Mouse (Mus musculus) liver, embryonic 14.5 days (tissue): ENCODE measurements around the gene Mid1. TPM values are rescaled to one million over a fixed set of nuclear protein-coding genes. Genes with fewer than 3 reads are reported as not detected.
A peak's percentile ranks its signal among the peaks of the same experiment; 100 is the strongest.

Experiments
- ATAC-seq: fragments of 200-750 bp; cut with Nextera tagmentation; 2 replicates; pipeline ENCODE4 v1.8.0; 2017; ENCODE audit warnings: moderate number of reproducible peaks, mild to moderate bottlenecking, moderate library complexity; ENCODE audit not compliant: insufficient read depth
- DNase-seq, 3 experiments: peaks; one replicate each; pipeline ENCODE4 v3.0.0-alpha.2; 2012 to 2013; ENCODE audit warnings: low read depth in 3 of 3, low spot score in 3 of 3
- H3K27ac ChIP-seq: fragments of 300-500 bp; sonication (generic); 2 replicates; pipeline ENCODE4 v1.5.1; 2014; ENCODE audit warnings: moderate library complexity, mild to moderate bottlenecking, control low read depth, inconsistent platforms
- H3K27me3 ChIP-seq: fragments of 300-500 bp; sonication (generic); 2 replicates; pipeline ENCODE4 v1.6.1; 2014; ENCODE audit warnings: mild to moderate bottlenecking, low read length, moderate library complexity; ENCODE audit not compliant: control insufficient read depth, insufficient read depth
- H3K36me3 ChIP-seq: fragments of 300-500 bp; sonication (generic); replicated peaks from 2 replicates; pipeline ENCODE4 v1.6.1; 2014; ENCODE audit warnings: low read depth; ENCODE audit not compliant: control insufficient read depth, insufficient read depth
- H3K4me1 ChIP-seq, 2 experiments: fragments of 200-500 bp in 1 of 2; fragments of 300-500 bp in 1 of 2; sonication (generic) in 1 of 2; replicated peaks; 2 replicates each; pipeline ENCODE4 v1.6.1; 2012 to 2014; ENCODE audit warnings: antibody characterized with exemption in 1 of 2, inconsistent platforms in 1 of 2, low read length in 1 of 2; ENCODE audit not compliant: control insufficient read depth in 2 of 2, insufficient read depth in 2 of 2
- H3K4me2 ChIP-seq: fragments of 300-500 bp; sonication (generic); 2 replicates; pipeline ENCODE4 v1.6.1; 2014; ENCODE audit warnings: low read depth, mild to moderate bottlenecking, control low read depth, moderate library complexity
- H3K4me3 ChIP-seq, 2 experiments: fragments of 200-500 bp in 1 of 2; fragments of 300-500 bp in 1 of 2; sonication (generic) in 1 of 2; 2 replicates each; pipeline ENCODE4 v1.5.1; 2012 to 2014; ENCODE audit warnings: low read depth in 2 of 2, low read length in 2 of 2, mild to moderate bottlenecking in 2 of 2, control low read depth in 1 of 2, inconsistent platforms in 1 of 2, moderate library complexity in 1 of 2; ENCODE audit not compliant: insufficient read depth in 1 of 2
- H3K9ac ChIP-seq: fragments of 300-500 bp; sonication (generic); replicated peaks from 2 replicates; pipeline ENCODE4 v1.6.1; 2014; ENCODE audit warnings: mild to moderate bottlenecking, control low read depth, moderate library complexity
- H3K9me3 ChIP-seq: fragments of 300-500 bp; sonication (generic); 2 replicates; pipeline ENCODE4 v1.6.1; 2016; ENCODE audit warnings: low read length, mixed read lengths; ENCODE audit not compliant: control insufficient read depth
- CTCF ChIP-seq: IDR thresholded peaks from 2 replicates; pipeline ENCODE4 v1.5.1; 2016; ENCODE audit warnings: antibody characterized with exemption, low read depth, control low read depth
- EP300 ChIP-seq: IDR thresholded peaks from 2 replicates; pipeline ENCODE4 v1.6.1; 2016; ENCODE audit warnings: antibody characterized with exemption, low read depth
- WGBS: fragments of 180-500 bp; shearing (Covaris S2); extraction: QIAGEN DNeasy Blood & Tissue Kit; methylation state at CpG from one replicate; pipeline ENCODE4 v1.1.7; 2014; ENCODE audit not compliant: insufficient replicate concordance; 5-methylcytosine and 5-hydroxymethylcytosine counted together
- polyA plus RNA-seq, 2 experiments: library from polyadenylated mRNA; depleted of rRNA in 1 of 2; stranded (reverse) in 1 of 2; unstranded in 1 of 2; fragments of >200 nt; fragmentation: Nextera tagmentation in 1 of 2; extraction: Ambion mirVana in 1 of 2; gene quantifications; 2 replicates each; pipeline versions ENCODE4 v1.2.1 to v1.2.3; 2012 to 2014

The Mid1 gene
- polyA plus RNA-seq, 2 experiments, result 1.1 to 1.2 TPM

- Histone ChIP-seq H3K27ac (no peak overlapping the region), H3K4me2 (no peak overlapping the region), H3K4me1 (no peaks in the 10 kb centered on the region), H3K4me3 (no peak overlapping the region), H3K9me3 (no peaks in the 10 kb centered on the region), H3K27me3 (no peaks in the 10 kb centered on the region), H3K9ac (no peak overlapping the region), H3K36me3 (no peaks in the 10 kb centered on the region)
- no peak for DNase-seq
- whole genome bisulfite sequencing, result 45% methylated on average over 3 of the region's 3 CpGs
- no peak for ATAC-seq
- no peak for TF ChIP-seq EP300
- no peak for TF ChIP-seq CTCF
Measured at GRCm38 (mm10) chrX:169797148-169797547, 112.1 kb downstream of the Mid1 start.

GRCm38 (mm10) chrX:169798987-169799680, 114.1 kb downstream of the Mid1 start:
- H3K9me3 ChIP-seq, result no peaks in the 10 kb centered on the region
- H3K27me3 ChIP-seq, result no peaks in the 10 kb centered on the region
- H3K36me3 ChIP-seq, result no peaks in the 10 kb centered on the region
- whole genome bisulfite sequencing, result 3% methylated on average over 11 of the region's 11 CpGs
- H3K27ac ChIP-seq, result no peak overlapping the region
- H3K4me2 ChIP-seq, result peak overlapping the region; percentile 4; the same call in 1 of the 2 replicates
- no peak for ATAC-seq
- H3K9ac ChIP-seq, result no peak overlapping the region
- no peak for DNase-seq
- peak overlapping the region in 1 of 2 experiments; percentile 14; a peak in 1 of 4 replicates for H3K4me3 ChIP-seq
- TF ChIP-seq EP300 (no peak), CTCF (peak; percentile 22; the same call in 1 of the 2 replicates)
- H3K4me1 ChIP-seq, result no peaks in the 10 kb centered on the region

DNA sequence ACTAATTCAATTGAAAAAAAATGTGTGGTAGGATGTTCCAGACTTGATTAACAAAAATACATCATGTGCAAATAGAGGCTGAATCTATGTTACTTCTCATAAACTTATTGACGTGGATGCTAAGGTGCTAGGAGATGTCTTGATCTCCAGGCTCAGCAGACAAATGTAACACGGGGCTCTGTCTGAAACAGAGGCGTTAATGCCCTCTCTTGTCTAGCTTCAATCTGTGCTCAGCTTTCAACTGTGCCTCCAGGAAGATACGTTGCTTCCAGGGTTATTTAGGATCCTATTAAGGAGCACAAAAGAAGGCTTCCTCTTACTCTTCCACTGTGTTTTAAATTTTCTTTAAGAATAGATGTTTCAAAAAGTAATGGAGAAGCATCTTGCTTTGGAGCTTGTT, 115.2 kb downstream of the Mid1 start:
- DNase-seq (no peak), ATAC-seq (no peak)
- no peak overlapping the region for H3K4me2 ChIP-seq
- no peak overlapping the region for H3K27ac ChIP-seq
- no peaks in the 10 kb centered on the region for H3K4me1 ChIP-seq
- TF ChIP-seq CTCF, result no peak
- TF ChIP-seq EP300, result no peak
- H3K27me3 ChIP-seq, result no peaks in the 10 kb centered on the region
- no peaks in the 10 kb centered on the region for H3K36me3 ChIP-seq
- no peak overlapping the region for H3K9ac ChIP-seq
- WGBS, result 42% methylated on average over 4 of the region's 4 CpGs
- H3K4me3 ChIP-seq, result no peak overlapping the region
- H3K9me3 ChIP-seq, result no peaks in the 10 kb centered on the region

DNA sequence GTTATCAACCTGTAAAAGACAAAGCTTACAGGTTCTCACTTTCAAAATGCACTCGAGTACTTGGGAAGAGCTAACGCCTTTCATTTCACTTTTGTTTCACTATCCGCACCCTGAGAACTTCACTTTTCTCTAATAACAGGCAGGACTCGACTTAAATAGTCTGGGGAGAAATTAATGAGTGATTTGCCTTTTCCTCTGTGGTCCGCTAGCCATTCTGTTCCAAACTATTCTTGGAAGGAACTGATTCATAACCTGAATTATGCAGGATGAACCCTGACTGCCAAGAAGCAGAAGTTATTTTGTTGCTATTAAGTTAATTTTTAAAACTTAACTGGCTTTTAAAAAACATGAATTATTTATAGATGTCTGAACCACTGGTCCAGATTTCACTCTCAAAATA, 120.8 kb downstream of the Mid1 start:
- no peaks in the 10 kb centered on the region for H3K27me3 ChIP-seq
- no peaks in the 10 kb centered on the region for H3K4me1 ChIP-seq
- no peak for TF ChIP-seq EP300
- TF ChIP-seq CTCF, result no peak
- DNase-seq, result no peak
- H3K4me3 ChIP-seq, result no peak overlapping the region
- H3K9me3 ChIP-seq, result no peaks in the 10 kb centered on the region
- no peak overlapping the region for H3K4me2 ChIP-seq
- no peak overlapping the region for H3K27ac ChIP-seq
- H3K9ac ChIP-seq, result no peak overlapping the region
- no peaks in the 10 kb centered on the region for H3K36me3 ChIP-seq
- no peak for ATAC-seq
- WGBS, result 39% methylated on average over 5 of the region's 5 CpGs

- WGBS, result 54% methylated on average over 3 of the region's 3 CpGs
- ATAC-seq, result no peak
- H3K4me1 ChIP-seq, result no peaks in the 10 kb centered on the region
- H3K27me3 ChIP-seq, result no peaks in the 10 kb centered on the region
- no peak overlapping the region for H3K27ac ChIP-seq
- H3K4me3 ChIP-seq, result no peak overlapping the region
- DNase-seq, result no peak
- TF ChIP-seq CTCF (no peak), EP300 (no peak)
- H3K36me3 ChIP-seq, result no peaks in the 10 kb centered on the region
- H3K4me2 ChIP-seq, result no peak overlapping the region
- H3K9ac ChIP-seq, result no peak overlapping the region
- no peaks in the 10 kb centered on the region for H3K9me3 ChIP-seq
Measured at GRCm38 (mm10) chrX:169807744-169808143, 122.7 kb downstream of the Mid1 start.
